Mouse (Mus musculus) gastrocnemius, postnatal 36 days (tissue): ENCODE data around the gene Por. TPM values are rescaled to one million over a fixed set of nuclear protein-coding genes. Genes with fewer than 3 reads are reported as not detected.

ENCODE experiments used
- DNase-seq, 2 experiments: peaks; one replicate each; pipeline ENCODE4 v3.0.0; 2022
- intact Hi-C: fragments of 180-260 bp; cut with DNase I; formaldehyde crosslinking; loops from one replicate; pipeline ENCODE4 v1.15.1; 2025
- microRNA-seq, 2 experiments: library from miRNA; unstranded; fragments of <30 nt; microRNA quantifications; one replicate each; pipeline ENCODE4 v1.2.0; 2021
- total RNA-seq, 2 experiments: library from RNA; stranded (reverse); gene quantifications; 2 replicates each; pipeline ENCODE4 v1.2.3; 2021

The Por gene
- total RNA-seq, 2 experiments from 2014 or later, result 26.3 to 31.8 TPM

DNA sequence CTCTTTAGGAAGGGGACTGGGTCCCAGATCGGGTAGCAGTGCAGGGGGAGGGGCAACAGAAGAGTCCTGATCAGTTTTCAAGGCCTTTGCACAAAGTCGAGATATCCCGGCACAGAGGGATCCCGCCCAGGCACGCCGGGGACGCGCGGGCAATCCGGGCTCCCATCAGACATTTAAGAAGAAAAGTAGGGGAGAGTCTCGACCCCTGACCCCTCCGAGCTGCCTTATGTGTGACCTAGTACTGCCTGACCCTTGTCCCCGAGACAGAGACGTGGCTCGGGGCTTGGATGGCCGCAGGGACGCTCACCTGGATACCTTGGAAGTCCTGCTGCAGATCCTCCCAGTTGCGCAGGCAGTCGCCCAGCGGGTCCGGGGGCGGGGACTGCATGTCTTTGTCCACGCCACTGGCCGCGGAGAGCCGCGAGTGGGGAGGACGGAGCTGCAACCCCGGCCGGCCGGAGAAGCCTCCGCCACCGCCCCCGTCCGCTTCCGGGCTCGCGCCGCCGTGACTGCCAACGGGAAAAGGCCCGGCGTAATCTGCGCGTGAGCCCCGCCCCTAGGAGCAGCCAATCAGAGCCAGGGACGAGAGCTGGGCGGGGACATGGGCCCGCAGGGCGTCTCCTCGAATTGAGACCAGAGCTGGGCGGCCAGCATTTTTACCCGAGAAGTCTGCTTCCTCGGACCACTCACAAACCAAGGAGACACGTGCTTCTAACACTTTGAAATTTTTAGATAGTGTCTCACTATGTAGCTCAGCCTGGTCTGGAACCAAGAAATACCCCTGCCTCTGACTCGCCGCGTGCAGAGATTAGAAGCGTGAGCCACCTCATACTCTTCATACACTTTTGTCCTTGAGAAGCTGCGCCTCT, 74.1 kb downstream of the Por start, which contains the start of gene Tmem120a:
Tmem120a (minus strand) TSS at position 708 of the 869 bp plus-strand sequence.
- peak; percentile 91 to 96 for DNase-seq
- intact Hi-C loops, result loop anchor here (1.0 kb wide), 1 partner anchor 55 kb away; no protein-coding TSS in a partner anchor

DNA sequence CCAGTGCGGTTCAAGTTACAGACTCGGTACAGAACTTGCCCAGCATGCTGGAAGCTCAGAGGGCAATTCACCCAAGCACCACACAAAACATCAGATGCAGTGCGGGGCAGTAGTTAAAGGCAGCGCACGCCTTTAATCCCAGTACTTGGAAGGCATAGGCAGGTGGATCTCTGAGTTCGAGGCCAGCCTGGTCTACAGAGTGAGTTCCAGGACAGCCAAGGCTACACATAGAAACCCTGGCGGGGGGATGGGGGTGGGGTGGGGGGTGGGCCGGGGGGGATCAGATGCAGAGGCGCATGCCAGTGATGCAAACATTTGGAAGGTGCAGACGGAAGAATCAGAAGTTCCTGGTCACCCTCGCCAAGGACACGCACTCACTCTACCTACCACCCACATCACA, 74.9 kb downstream of the Por start:
- DNase-seq, result no peak
- intact Hi-C loops, result loop anchor here (1.0 kb wide), 1 partner anchor 55 kb away; no protein-coding TSS in a partner anchor

DNA sequence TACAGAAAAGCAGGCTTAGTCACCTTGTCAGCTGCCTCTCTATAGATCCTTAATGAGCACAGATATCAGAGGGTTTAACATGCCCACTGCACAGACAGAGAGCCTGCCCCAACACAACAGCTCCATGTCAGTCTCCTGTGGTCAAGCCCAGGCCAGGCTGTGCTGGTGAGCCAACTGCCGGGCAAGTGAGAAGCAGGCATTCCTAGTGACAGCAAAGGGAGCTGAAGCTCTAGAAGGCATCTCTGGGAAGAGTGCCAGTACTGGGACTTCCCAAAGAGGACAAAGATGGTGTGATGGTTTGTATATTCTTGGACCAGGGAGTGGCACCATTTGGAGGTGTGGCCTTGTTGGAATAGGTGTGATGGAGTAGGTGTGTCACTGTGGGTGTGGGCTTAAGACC, 81.2 kb downstream of the Por start:
- no peak for DNase-seq
- intact Hi-C loops, result no loop called here

DNA sequence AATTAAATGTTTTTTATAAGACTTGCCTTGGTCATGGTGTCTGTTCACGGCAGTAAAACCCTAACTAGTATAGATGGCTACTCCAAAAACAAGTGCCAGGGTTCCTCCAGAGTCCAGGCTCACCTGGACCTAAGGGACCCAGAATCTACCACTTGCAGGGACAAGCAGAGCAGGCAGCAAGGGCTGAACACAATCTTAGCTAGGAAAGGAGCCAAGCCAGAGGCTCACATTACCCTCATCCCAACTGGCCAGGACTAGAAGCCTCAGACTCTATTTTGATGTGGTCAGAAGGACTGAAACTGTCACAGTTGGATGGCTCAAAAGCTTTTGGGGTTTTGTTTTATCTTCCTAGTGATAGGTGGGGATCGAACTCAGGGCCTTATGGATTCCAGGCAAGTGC, 81.8 kb downstream of the Por start:
- intact Hi-C loops, result no loop called here
- DNase-seq, result no peak

DNA sequence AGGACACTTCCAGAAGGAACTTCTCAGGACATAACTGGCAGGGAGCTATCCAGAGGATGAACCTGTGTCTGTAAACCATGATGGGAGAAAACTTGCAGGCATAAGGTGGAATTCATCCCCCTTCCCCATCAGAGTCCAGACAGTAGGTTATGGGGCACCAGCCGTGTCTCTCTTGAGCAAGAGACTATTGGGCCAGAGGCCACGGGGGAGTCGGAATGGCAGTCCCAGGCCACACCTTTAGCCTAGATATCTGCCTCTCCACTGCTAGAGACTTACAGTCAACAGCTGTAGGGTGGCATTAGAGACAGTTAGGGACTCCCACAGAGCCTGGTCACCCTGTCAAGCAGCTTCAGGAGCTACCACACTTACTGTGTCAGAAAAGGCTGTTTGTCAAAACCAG, 92.0 kb downstream of the Por start:
- intact Hi-C loops, result loop anchor here (2.0 to 10.0 kb wide), 3 partner anchors 133 to 367 kb away; partner anchors contain the start of gene Pom121
- no peak for DNase-seq

DNA sequence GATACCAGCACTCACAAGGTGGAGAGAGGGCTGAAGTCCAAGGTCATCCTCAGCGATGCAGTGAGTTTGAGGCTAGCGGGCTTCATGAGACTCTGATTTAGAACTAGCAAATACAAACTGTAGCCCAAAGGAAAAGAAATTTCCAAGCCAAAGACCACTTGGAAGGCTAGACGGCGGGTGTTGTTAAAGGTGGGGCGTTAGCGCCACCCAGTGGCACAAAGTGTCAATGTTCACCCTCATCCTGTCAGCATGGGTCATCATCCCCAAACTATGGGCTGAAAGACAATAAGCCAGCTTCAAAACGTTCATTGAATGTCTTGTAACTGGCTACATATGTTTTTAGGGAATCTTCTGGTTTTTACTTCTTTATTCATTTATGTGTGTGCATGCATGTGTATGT, 93.7 kb downstream of the Por start:
- intact Hi-C loops, result loop anchor here (2.0 to 10.0 kb wide), 3 partner anchors 135 to 369 kb away; partner anchors contain the start of gene Pom121
- DNase-seq, result peak; percentile 26 to 66

DNA sequence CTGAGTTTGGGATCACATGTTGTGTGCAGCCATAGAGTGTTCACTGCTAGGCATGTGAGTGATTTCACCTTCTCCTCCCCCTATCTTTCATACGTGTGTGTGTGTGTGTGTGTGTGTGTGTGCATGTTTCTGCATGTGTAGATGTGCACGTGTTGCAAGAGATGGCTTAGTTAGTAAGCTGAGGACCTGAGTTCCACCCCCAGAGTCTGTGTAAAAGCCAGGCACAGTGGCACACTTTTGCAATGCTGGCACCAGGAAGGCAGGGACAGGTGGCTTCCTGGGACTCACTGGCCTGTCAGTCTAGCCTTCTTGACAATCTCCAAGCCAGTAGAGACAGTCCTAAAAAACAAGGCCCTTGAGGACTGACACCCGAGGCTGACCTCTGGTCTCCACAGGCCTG, 95.1 kb downstream of the Por start:
- intact Hi-C loops, result loop anchor here (5.0 to 10.0 kb wide), 2 partner anchors 218 to 370 kb away; partner anchors contain the start of genes Hip1 and Pom121
- no peak for DNase-seq

DNA sequence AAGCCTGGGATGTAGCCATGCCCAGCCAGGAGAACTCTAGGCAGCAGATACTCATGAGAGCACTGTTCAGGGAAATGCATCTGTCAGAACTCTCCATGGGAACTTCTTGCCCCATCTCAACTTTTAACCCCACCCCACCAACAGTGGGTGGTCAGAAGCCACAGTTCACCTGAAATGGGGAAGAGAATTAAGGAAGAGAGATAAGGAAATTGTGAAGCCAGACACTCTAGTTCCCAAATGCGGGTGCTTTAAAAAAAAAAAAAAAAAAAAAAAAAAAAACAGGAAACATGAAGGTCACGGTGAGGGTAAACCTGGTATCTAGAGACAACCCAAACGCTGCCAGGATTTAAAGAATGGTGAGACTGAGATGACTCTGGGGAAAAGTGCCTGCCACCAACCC, 102.7 kb downstream of the Por start:
- no peak for DNase-seq
- intact Hi-C loops, result no loop called here

DNA sequence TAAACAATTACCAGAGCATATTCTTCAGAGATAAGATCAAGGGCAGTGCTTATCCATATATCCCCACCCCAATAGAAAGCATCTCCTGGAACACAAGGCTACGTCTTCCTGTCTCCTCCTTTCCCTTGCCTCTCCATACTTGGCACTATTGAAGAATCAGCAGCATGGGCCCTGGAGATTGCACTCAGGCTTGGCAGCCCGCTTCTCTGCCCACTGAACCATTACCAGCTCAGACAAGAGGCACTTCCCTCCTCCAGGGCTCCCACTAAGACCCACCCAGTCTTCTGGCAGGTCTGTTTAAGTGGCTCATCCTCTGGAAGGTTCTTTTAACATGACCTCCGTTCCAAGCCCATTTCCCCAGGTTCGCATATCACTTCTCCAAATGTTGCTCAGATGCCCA, 106.7 kb downstream of the Por start:
- no peak for DNase-seq
- intact Hi-C loops, result no loop called here

DNA sequence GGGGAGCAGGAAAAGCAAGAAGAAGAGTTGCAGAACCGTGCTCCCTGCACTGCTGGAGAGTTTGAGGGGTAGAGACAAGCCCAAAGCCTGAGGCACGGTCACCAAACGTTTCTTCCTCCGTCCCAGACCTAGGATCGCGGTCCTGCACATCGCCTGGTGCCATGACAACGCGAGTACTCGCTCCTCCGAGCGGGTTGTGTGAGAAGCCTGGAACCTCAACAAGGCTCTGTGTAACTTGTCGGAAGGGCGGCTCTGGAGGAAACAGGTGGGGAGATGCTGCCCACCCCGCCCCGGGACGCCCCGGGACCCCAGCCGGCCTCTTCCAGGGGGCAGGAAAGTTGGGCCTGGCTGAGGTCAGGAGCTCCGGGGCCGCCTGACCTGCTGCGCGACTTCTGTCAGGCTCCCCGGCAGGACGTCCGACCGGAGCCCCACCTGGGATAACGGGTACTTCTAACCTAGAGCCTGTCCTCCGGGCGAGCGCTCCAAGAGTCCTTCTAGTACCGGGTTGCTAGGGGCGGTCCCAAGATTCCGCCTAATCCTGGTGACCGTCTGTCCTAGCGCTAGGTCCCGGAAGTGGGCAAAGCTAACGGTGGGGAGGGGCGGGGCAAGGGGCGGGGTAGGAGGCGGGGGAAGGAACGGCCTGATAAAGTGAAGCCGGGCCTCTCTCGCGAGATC, 108.1 kb downstream of the Por start, which contains the start of gene Styxl1:
Styxl1 (minus strand) TSS at position 590 of the 675 bp plus-strand sequence.
- DNase-seq, result no peak
- intact Hi-C loops, result no loop called here

DNA sequence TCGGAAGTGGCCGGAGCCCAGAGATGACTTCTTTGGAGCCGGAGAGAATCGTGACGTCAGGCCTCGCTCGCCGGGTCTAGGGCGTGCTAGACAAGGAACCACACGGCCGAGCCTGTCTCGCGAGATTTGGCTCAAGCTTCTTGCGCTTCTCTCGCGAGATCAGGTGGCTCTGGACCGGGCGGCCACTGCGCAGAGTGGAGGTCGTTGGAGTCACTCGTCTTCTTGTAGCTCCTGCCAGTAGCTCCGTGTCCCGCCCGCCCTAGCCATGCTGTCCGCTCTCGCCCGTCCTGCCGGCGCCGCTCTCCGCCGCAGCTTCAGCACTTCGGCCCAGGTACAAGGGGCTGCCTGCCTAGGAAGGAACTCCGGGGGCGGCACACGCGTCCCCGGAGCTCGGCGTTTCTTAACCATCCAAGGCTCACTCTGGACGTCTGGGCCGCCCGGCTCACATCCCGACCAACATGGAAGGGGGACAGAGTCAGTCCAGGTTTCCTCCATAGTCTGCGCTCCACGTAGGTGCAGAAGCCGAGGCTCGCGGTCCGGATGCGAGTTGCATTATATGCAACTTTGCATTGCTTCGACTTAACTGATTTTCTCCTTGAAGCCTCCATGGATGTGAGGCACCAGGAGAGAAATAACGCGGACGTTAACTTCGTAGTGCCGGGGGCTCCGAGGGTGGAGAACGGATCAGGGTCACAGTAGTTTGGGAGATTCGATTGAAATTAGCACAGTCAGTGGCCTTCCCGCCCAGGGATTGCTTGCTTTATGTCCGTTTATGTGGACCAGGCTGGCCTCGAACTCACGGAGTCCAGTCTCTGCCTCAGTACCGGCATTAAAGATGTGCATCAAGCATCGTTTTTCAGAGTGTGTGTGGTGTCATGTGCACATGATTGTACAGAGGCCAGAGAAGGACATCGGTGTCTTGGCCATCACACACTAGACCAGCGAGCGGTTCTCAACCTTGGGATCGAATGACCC, 108.9 kb downstream of the Por start, which contains the start of gene Mdh2:
Mdh2 (plus strand) TSS at position 10 of the 975 bp plus-strand sequence.
- intact Hi-C loops, result no loop called here

DNA sequence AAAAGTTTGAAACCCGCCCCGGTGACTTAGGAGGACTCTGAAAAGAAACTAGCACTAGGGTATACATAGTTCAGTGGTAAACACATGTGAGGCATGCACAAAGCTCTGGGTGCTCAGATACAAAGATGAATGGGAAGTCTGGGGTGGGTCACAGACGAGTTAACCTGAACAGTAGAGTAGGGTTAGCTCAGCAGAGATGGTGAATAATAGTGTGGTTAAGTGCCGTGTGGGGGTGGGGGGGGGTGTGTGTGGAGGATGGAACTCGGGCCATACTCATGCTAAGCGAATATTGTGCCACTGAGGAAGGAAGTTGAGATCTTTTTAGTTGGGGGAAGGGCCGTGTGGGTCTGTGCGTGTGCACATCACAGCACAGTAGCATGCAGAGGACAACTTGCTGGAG, 110.5 kb downstream of the Por start:
- DNase-seq, result no peak
- intact Hi-C loops, result no loop called here

More for the DNA sequence above, 108.9 kb downstream of the Por start, which contains the start of gene Mdh2:
- peak; percentile 97 to 100 for DNase-seq

DNA sequence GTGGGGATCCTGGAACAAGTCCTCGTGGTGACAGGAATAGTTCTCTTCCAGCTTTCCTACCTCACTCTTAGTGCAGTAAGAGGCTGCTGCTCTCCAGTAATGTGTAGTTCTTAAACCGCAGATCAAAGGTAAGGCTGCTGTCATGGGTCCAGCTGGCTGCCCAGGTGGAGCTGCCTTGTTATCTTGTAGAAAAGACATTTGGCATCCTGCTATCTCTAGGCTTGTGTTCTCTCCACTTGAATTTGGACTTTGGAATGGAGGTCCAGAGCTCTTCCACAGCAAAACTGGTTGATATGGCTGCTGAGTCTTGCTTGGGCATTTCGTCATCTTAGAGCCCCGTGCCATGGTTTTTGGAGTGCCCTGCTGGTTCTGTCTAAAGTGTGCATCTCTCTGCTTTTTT, 113.1 kb downstream of the Por start:
- no peak for DNase-seq
- intact Hi-C loops, result no loop called here

Small RNA genes lying within 50 kb of the gene (microRNA-seq; reads per million reads assigned to microRNA genes)
- gene Mir7034, result 0 to 0.36 reads per million in 2 experiments

Other genes starting within 250 kb of the Por start
- gene Hip1, start 124.9 kb upstream of the Por start, total RNA-seq, result 10 to 100 TPM; 23.5 to 25.4 TPM
- gene Ccl26, start 106.5 kb upstream of the Por start, total RNA-seq, result not detected
- 1 to 10 TPM in 1 of 2 experiments, under 1 TPM in 1; 0.44 to 1.5 TPM for gene Ccl24, start 97.0 kb upstream of the Por start, total RNA-seq
- 10 to 100 TPM in 1 of 2 experiments, 1 to 10 TPM in 1; 9.8 to 12.8 TPM for gene Rhbdd2, start 37.4 kb upstream of the Por start, total RNA-seq
- gene Tmem120a, start 74.4 kb downstream of the Por start, total RNA-seq, result 1 to 10 TPM; 4.3 to 7.8 TPM
- not detected for gene Styxl1, start 108.4 kb downstream of the Por start, total RNA-seq
- gene Mdh2, start 108.4 kb downstream of the Por start, total RNA-seq, result 1,000 to 10,000 TPM; 1,079 to 1,088 TPM
- gene Srrm3, start 136.9 kb downstream of the Por start, total RNA-seq, result not detected
- gene Hspb1, start 217.9 kb downstream of the Por start, total RNA-seq, result 100 to 1,000 TPM; 269 to 277 TPM